Mouse (Mus musculus) olfactory bulb, adult 2 months (tissue): ENCODE data around the gene Rin2.

Experiments used
- CTCF ChIP-seq: fragments of 200-500 bp; IDR thresholded peaks from 2 replicates; pipeline ENCODE4 v1.5.1; 2012; ENCODE audit warnings: low read depth, mild to moderate bottlenecking, low read length, moderate library complexity; ENCODE audit not compliant: insufficient read depth
- POLR2A ChIP-seq: fragments of 200-500 bp; IDR thresholded peaks from 2 replicates; pipeline ENCODE4 v1.6.1; 2012; ENCODE audit warnings: mild to moderate bottlenecking, low read depth, low read length, moderate library complexity; ENCODE audit not compliant: insufficient read depth

- no peak for TF ChIP-seq POLR2A
- no peak for TF ChIP-seq CTCF
Observed at GRCm38 (mm10) chr2:145760121-145760520, 85.1 kb downstream of the Rin2 start.
